Comparison of ENCODE assay signal across 26 mouse cellular contexts in genomic region chr2:29035698-29036097, GRCm38 (mm10). TPM values are rescaled to one million over a fixed set of nuclear protein-coding genes. Genes with fewer than 3 reads are reported as not detected.
DNase-seq lines count a peak whose midpoint lies in the region; ATAC-seq lines count a peak whose summit lies in the region.
"Had no signal": no experiment of that assay in that cellular context is flagged by ENCODE, and none has a peak within 500 bp of the region (broad histone marks: within the 10 kb centered on the region; RNA-seq: fewer than 3 reads in every experiment).

No protein-coding gene starts in this region.

- H3K4me2 ChIP-seq in midbrain, embryonic 13.5 days (replicated peaks): no peak overlapping the region
- H3K4me2 ChIP-seq in liver, embryonic 11.5 days: no peak overlapping the region
- H3K4me2 ChIP-seq: heart, embryonic 13.5 days; hindbrain, embryonic 15.5 days; limb, embryonic 15.5 days had no signal

- H3K27me3 ChIP-seq in midbrain, embryonic 10.5 days (ENCODE audit: low read depth, poor library complexity, severe bottlenecking): peaks cover 97% of the 10 kb centered on the region
- peaks cover 63% of the 10 kb centered on the region for H3K27me3 ChIP-seq in midbrain, embryonic 13.5 days
- peaks cover 19% of the 10 kb centered on the region for H3K27me3 ChIP-seq in liver, embryonic 11.5 days (replicated peaks; ENCODE audit: control insufficient read depth, insufficient read depth, low read length)

- no peak overlapping the region for H3K9ac ChIP-seq in midbrain, embryonic 13.5 days (replicated peaks)
- no peak overlapping the region for H3K9ac ChIP-seq in liver, embryonic 11.5 days (ENCODE audit: low read depth, low read length)
- H3K9ac ChIP-seq: heart, embryonic 13.5 days; hindbrain, embryonic 15.5 days; limb, embryonic 15.5 days had no signal

- peaks cover 52% of the 10 kb centered on the region for H3K4me1 ChIP-seq in midbrain, embryonic 10.5 days
- peaks cover 40% of the 10 kb centered on the region for H3K4me1 ChIP-seq in midbrain, embryonic 13.5 days (replicated peaks)
- H3K4me1 ChIP-seq in liver, embryonic 11.5 days (replicated peaks; ENCODE audit: control insufficient read depth, insufficient read depth, low read length): 0 out of 2 replicates have a peak, but pooled peaks cover 3% of the 10 kb centered on the region
- H3K4me1 ChIP-seq: heart, embryonic 13.5 days; limb, embryonic 15.5 days had no signal

- DNase-seq in midbrain, embryonic 10.5 days (ENCODE audit: low spot score): no peak
- peak; percentile 60 for DNase-seq in kidney, postnatal 10 days
- no peak for DNase-seq in liver, embryonic 11.5 days (ENCODE audit: low spot score)
- peak; percentile 80 for DNase-seq in yolk sac, embryonic 10.5 days (ENCODE audit: low spot score)
- no peak for DNase-seq in heart, adult 18-20 months
- DNase-seq in urinary bladder, postnatal 14 days (ENCODE audit: low spot score): no peak
- no peak for DNase-seq in gastrocnemius, postnatal 25 days
- DNase-seq: adrenal gland, postnatal 25 days; cerebellum, adult 18-20 months; cerebellum, postnatal 36 days; heart, adult 11 months; lung, postnatal 10 days; right cerebral cortex, postnatal 14 days; spleen, adult 18-20 months; thymus, postnatal 4 days had no signal

- 51% methylated on average over 8 of the region's 8 CpGs for WGBS in midbrain, embryonic 10.5 days
- whole genome bisulfite sequencing in midbrain, embryonic 13.5 days: 56% methylated on average over 8 of the region's 8 CpGs
- WGBS in liver, embryonic 11.5 days: 66% methylated on average over 8 of the region's 8 CpGs

- 0 out of 2 replicates have a peak overlapping the region, but pooled peaks have one; percentile 10 for H3K27ac ChIP-seq in midbrain, embryonic 10.5 days (replicated peaks)
- no peak overlapping the region for H3K27ac ChIP-seq in midbrain, embryonic 13.5 days
- H3K27ac ChIP-seq in liver, embryonic 11.5 days (ENCODE audit: low read depth, low read length): peak overlapping the region; percentile 52
- H3K27ac ChIP-seq: forebrain, embryonic 10.5 days; heart, embryonic 13.5 days; hindbrain, embryonic 15.5 days; limb, embryonic 15.5 days had no signal

- no peaks in the 10 kb centered on the region for H3K9me3 ChIP-seq in midbrain, embryonic 10.5 days (replicated peaks)
- H3K9me3 ChIP-seq in midbrain, embryonic 13.5 days: no peaks in the 10 kb centered on the region
- H3K9me3 ChIP-seq in liver, embryonic 11.5 days (ENCODE audit: control insufficient read depth, low read length): no peaks in the 10 kb centered on the region
- H3K9me3 ChIP-seq: forebrain, embryonic 10.5 days; G1E; heart, embryonic 13.5 days; hindbrain, embryonic 15.5 days; limb, embryonic 15.5 days had no signal

- ATAC-seq in midbrain, embryonic 13.5 days: no peak
- ATAC-seq in liver, embryonic 11.5 days (replicated peaks; ENCODE audit: low FRiP score): peak; percentile 61; the same call in 1 of the 2 replicates
- ATAC-seq: activated CD4-positive, CD25-positive, alpha-beta regulatory T cell, adult 4 months; midbrain, embryonic 16.5 days had no signal

- no peaks in the 10 kb centered on the region for H3K36me3 ChIP-seq in midbrain, embryonic 10.5 days
- H3K36me3 ChIP-seq in midbrain, embryonic 13.5 days: no peaks in the 10 kb centered on the region
- H3K36me3 ChIP-seq in liver, embryonic 11.5 days (ENCODE audit: control insufficient read depth, insufficient read depth, low read length): no peaks in the 10 kb centered on the region
- H3K36me3 ChIP-seq: forebrain, embryonic 10.5 days; G1E; heart, embryonic 13.5 days; hindbrain, embryonic 15.5 days; limb, embryonic 15.5 days had no signal

- H3K4me3 ChIP-seq in midbrain, embryonic 10.5 days: no peak overlapping the region
- H3K4me3 ChIP-seq in midbrain, embryonic 13.5 days (replicated peaks): no peak overlapping the region
- no peak overlapping the region for H3K4me3 ChIP-seq in liver, embryonic 11.5 days (ENCODE audit: low read depth, low read length)
- H3K4me3 ChIP-seq: forebrain, embryonic 10.5 days; heart, embryonic 13.5 days; hindbrain, embryonic 15.5 days; limb, embryonic 15.5 days had no signal

RNA-seq across cellular contexts. Expression of gene Cfap77, which starts 19.2 kb away (rescaled TPM):
- 1.0 and 2.4 TPM in 2 replicates for polyA plus RNA-seq in midbrain, embryonic 10.5 days (2016; fragmentation: Nextera tagmentation; extraction: Ambion mirVana)
- polyA plus RNA-seq in midbrain, embryonic 13.5 days (2015; fragmentation: Nextera tagmentation; extraction: Ambion mirVana): 0.48 and 0.63 TPM in 2 replicates
- polyA plus RNA-seq in liver, embryonic 11.5 days (2014; fragmentation: Nextera tagmentation; extraction: Ambion mirVana): 0.25 and 0.71 TPM in 2 replicates
- total RNA-seq in heart, adult 18-20 months (2021): under 1 TPM in 1 of 2 experiments, not detected in 1; 0.51 TPM
- not detected for total RNA-seq in gastrocnemius, postnatal 25 days (2021)
- total RNA-seq: gastrocnemius, adult 8-10 months; heart, postnatal 25 days; neutrophil, adult 5-6 weeks had no signal

RNA-seq across cellular contexts. Expression of gene Ttf1, which starts 24.4 kb away (rescaled TPM):
- polyA plus RNA-seq in midbrain, embryonic 10.5 days (2016; fragmentation: Nextera tagmentation; extraction: Ambion mirVana): 11.9 and 12.6 TPM in 2 replicates
- polyA plus RNA-seq in midbrain, embryonic 13.5 days (2015; fragmentation: Nextera tagmentation; extraction: Ambion mirVana): 10.1 and 10.4 TPM in 2 replicates
- 11.0 and 11.1 TPM in 2 replicates for polyA plus RNA-seq in liver, embryonic 11.5 days (2014; fragmentation: Nextera tagmentation; extraction: Ambion mirVana)
- 1 to 10 TPM; 7.0 to 7.5 TPM for total RNA-seq in heart, adult 18-20 months (2021)
- total RNA-seq in gastrocnemius, postnatal 25 days (2021): 1 to 10 TPM; 4.0 to 4.5 TPM

Comparison
In these comparisons a context has a peak if more than half of its experiments do, and no peak if none do; other contexts are left out.
1. DNase-seq: peak in kidney, postnatal 10 days (single experiment) and yolk sac, embryonic 10.5 days (single experiment); none in midbrain, embryonic 10.5 days (single experiment), liver, embryonic 11.5 days (single experiment), heart, adult 18-20 months (0 of 2), urinary bladder, postnatal 14 days (single experiment) and gastrocnemius, postnatal 25 days (single experiment).